Mouse (Mus musculus) liver, embryonic 14.5 days (tissue): ENCODE data around the gene Lima1.

Experiments
- CTCF ChIP-seq: IDR thresholded peaks from 2 replicates; pipeline ENCODE4 v1.5.1; 2016; ENCODE audit warnings: antibody characterized with exemption, low read depth, control low read depth
- EP300 ChIP-seq: IDR thresholded peaks from 2 replicates; pipeline ENCODE4 v1.6.1; 2016; ENCODE audit warnings: antibody characterized with exemption, low read depth

DNA sequence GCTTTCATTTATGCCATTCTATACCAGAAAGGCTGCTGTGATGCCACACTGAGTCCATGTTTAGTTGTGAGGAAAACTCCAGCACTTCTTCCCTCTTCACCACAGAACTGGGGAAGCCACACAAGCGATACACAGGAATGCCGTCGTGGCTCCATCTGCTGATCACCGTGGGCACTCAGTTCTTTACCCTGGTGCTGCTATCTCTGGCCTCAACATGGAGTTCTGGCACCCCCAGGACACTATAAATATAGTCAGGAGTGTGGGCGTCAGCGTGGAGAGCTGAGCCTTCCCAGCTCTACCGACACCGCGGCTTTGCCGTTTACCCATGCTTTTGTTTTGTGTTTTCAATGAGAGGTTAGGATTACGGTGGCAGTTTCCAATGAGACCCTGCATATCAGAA lies 138.6 kb downstream of the Lima1 start:
- TF ChIP-seq CTCF (no peak), EP300 (no peak)
